Mouse (Mus musculus) heart, embryonic 10.5 days (tissue): ENCODE measurements around the gene Praf2. TPM values are rescaled to one million over a fixed set of nuclear protein-coding genes. Genes with fewer than 3 reads are reported as not detected.

Source experiments
- DNase-seq: peaks from one replicate; pipeline ENCODE4 v3.0.0-alpha.2; 2017; ENCODE audit warnings: low spot score
- H3K27ac ChIP-seq: fragments of 300-500 bp; sonication (generic); 2 replicates; pipeline ENCODE4 v1.5.1; 2016; ENCODE audit warnings: mild to moderate bottlenecking
- H3K27me3 ChIP-seq: fragments of 300-500 bp; sonication (generic); 2 replicates; pipeline ENCODE4 v1.6.1; 2016; ENCODE audit warnings: mild to moderate bottlenecking; ENCODE audit not compliant: poor library complexity, insufficient read depth, severe bottlenecking
- H3K36me3 ChIP-seq: fragments of 300-500 bp; sonication (generic); 2 replicates; pipeline ENCODE4 v1.6.1; 2016; ENCODE audit warnings: mild to moderate bottlenecking, moderate library complexity
- H3K4me1 ChIP-seq: fragments of 300-500 bp; sonication (generic); 2 replicates; pipeline ENCODE4 v1.6.1; 2016; ENCODE audit warnings: mild to moderate bottlenecking
- H3K4me3 ChIP-seq: fragments of 300-500 bp; sonication (generic); 2 replicates; pipeline ENCODE4 v1.5.1; 2016; ENCODE audit warnings: mild to moderate bottlenecking, moderate library complexity
- H3K9me3 ChIP-seq: fragments of 300-500 bp; sonication (generic); 2 replicates; pipeline ENCODE4 v1.6.1; 2016; ENCODE audit warnings: mild to moderate bottlenecking, moderate library complexity
- WGBS: fragments of 180-500 bp; shearing (Covaris S2); methylation state at CpG from one replicate; pipeline ENCODE4 v1.1.7; 2016; 5-methylcytosine and 5-hydroxymethylcytosine counted together
- polyA plus RNA-seq: library from polyadenylated mRNA; unstranded; fragments of >200 nt; fragmentation: Nextera tagmentation; extraction: Ambion mirVana; gene quantifications from 2 replicates; pipeline ENCODE4 v1.2.1, GENCODE M21; 2016

Gene Praf2
- polyA plus RNA-seq, 1 experiment from 2014 or later, result 61.2 TPM

DNA sequence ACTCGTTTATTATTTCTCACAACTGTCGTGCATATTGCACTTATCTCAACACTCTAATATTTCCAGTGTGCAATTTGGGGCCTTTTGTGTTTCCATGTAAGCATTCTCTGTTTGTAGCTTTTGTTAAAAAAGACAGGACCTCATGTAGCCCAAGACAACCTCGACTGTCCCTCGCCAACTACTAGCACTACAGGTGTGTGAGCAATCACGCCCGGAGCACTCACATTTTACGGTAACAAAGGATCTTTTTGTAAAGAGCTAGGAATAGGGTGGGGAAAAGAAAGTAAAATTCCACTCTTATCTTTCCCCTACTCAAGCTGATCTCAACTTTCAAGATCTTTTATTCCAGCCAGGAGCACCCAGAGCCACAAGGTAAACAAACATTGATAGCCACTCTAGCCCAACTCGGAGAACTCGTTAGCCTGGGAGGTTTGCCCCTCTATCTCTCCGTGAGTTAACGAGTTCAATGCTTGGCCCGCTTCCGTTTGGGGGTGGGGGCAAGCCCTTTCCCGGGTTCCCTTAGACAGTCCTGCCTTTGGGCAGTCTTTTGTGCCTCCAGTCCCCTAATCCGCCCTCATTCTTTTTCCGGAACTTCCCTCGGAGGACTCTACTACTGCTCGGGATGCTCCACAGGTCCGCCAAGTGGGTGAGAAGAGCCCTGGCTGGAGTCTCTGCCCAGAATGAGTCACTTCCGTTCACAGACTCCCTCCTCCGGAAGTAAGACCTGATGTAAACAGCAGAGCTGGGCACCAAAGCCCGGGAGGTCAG is 6.5 kb upstream of the Praf2 start, which contains the start of gene Gm45208:
TSS of gene Gm45208 (plus strand) at position 732 of the 768 bp plus-strand sequence.
- DNase-seq, result peak; percentile 89
- no peaks in the 10 kb centered on the region for H3K9me3 ChIP-seq
- H3K36me3 ChIP-seq, result peaks cover 23% of the 10 kb centered on the region
- H3K4me3 ChIP-seq, result peak within 1 kb of the TSS; percentile 70
- 20% methylated on average over 22 of the region's 22 CpGs for WGBS
- H3K27ac ChIP-seq, result peak within 1 kb of the TSS; percentile 93
- peaks cover 3% of the 10 kb centered on the region; the same call in 1 of the 2 replicates for H3K4me1 ChIP-seq
- H3K27me3 ChIP-seq, result no peaks in the 10 kb centered on the region

DNA sequence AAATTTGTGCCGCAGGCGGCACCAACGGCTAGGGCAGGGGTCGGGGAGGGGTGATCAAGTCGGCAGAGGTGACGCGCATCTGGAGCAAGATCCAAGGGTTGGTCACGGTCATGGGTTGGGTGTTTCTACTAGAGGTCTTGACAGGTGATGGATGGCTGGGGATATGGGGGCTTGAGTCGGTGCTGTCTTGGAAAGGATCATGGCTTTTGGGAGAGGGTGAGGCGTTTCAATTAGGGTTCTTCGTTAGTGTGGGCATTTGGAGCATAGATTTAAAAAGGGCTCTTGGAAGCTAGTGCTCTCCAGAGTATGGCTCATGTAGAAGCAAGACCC is 6.0 kb upstream of the Praf2 start:
- DNase-seq, result no peak
- Histone ChIP-seq H3K4me3 (peak overlapping the region; percentile 70), H3K4me1 (peaks cover 3% of the 10 kb centered on the region; the same call in 1 of the 2 replicates), H3K9me3 (no peaks in the 10 kb centered on the region), H3K36me3 (peaks cover 29% of the 10 kb centered on the region), H3K27me3 (no peaks in the 10 kb centered on the region), H3K27ac (peak overlapping the region; percentile 93)
- whole genome bisulfite sequencing, result 18% methylated on average over 11 of the region's 11 CpGs

GRCm38 (mm10) chrX:7722691-7723090 is 5.5 kb upstream of the Praf2 start:
- DNase-seq, result no peak
- 0 out of 2 replicates have a peak overlapping the region, but pooled peaks have one; percentile 93 for H3K27ac ChIP-seq
- WGBS, result 22% methylated on average over 4 of the region's 4 CpGs
- no peaks in the 10 kb centered on the region for H3K27me3 ChIP-seq
- H3K36me3 ChIP-seq, result peaks cover 29% of the 10 kb centered on the region
- peak overlapping the region; percentile 70 for H3K4me3 ChIP-seq
- H3K9me3 ChIP-seq, result no peaks in the 10 kb centered on the region
- peaks cover 3% of the 10 kb centered on the region; the same call in 1 of the 2 replicates for H3K4me1 ChIP-seq

DNA sequence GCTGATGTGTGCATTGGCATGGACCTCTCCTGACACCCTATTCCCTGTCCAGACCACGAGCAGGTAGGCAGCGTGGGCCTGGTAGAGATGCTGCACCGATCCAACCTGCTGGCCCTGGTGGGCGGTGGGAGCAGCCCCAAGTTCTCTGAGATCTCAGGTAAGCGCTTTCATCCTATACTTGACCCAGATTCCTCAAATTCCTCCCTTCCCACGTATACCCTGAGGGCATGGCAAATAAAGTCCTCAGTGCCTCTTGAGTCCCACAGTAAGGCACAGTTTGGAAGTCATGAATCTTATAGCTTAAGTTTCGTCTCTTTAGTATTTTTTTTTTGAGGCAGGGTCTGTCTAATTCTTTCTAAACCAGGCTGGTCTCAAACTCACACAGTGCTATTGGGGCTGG is 4.1 kb upstream of the Praf2 start:
- Histone ChIP-seq H3K27me3 (no peaks in the 10 kb centered on the region), H3K36me3 (peaks cover 29% of the 10 kb centered on the region), H3K4me3 (no peak overlapping the region), H3K27ac (no peak overlapping the region), H3K4me1 (peaks cover 6% of the 10 kb centered on the region; the same call in 1 of the 2 replicates), H3K9me3 (no peaks in the 10 kb centered on the region)
- no peak for DNase-seq
- 79% methylated on average over 7 of the region's 7 CpGs for WGBS

GRCm38 (mm10) chrX:7725841-7726240 is 2.4 kb upstream of the Praf2 start:
- WGBS, result 84% methylated on average over 12 of the region's 12 CpGs

GRCm38 (mm10) chrX:7727176-7727575 is 1.1 kb upstream of the Praf2 start:
- no peak for DNase-seq
- peaks cover 29% of the 10 kb centered on the region for H3K36me3 ChIP-seq
- 84% methylated on average over 13 of the region's 13 CpGs for WGBS
- H3K27me3 ChIP-seq, result no peaks in the 10 kb centered on the region
- no peaks in the 10 kb centered on the region for H3K9me3 ChIP-seq
- H3K27ac ChIP-seq, result no peak overlapping the region
- H3K4me3 ChIP-seq, result no peak overlapping the region
- peaks cover 7% of the 10 kb centered on the region; the same call in 1 of the 2 replicates for H3K4me1 ChIP-seq

More at GRCm38 (mm10) chrX:7725841-7726240, 2.4 kb upstream of the Praf2 start:
- peaks cover 7% of the 10 kb centered on the region; the same call in 1 of the 2 replicates for H3K4me1 ChIP-seq
- no peaks in the 10 kb centered on the region for H3K9me3 ChIP-seq
- no peak overlapping the region for H3K4me3 ChIP-seq
- H3K27ac ChIP-seq, result no peak overlapping the region
- peaks cover 29% of the 10 kb centered on the region for H3K36me3 ChIP-seq
- no peak for DNase-seq
- no peaks in the 10 kb centered on the region for H3K27me3 ChIP-seq

DNA sequence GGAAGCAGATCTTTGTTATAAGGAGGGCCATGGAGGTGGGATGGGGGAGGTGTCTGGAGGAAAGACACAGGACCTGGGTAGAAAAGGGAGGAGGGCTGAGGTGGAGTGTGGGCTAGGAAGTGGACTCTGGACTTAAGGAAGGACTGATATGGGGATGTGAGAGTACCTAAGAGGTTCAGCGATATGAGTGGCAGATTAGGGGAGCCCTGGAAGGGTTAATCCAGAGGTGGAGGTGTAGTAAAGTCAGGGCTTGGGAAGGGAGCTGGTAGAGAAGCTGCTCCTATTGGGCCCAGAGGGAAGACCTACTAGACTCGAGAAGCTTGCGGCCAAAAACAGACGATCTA is 655 bp downstream of the Praf2 start:
- H3K36me3 ChIP-seq, result peaks cover 28% of the 10 kb centered on the region
- no peak for DNase-seq
- H3K9me3 ChIP-seq, result no peaks in the 10 kb centered on the region
- H3K27ac ChIP-seq, result peak overlapping the region; percentile 77
- 0 out of 2 replicates have a peak, but pooled peaks cover 5% of the 10 kb centered on the region for H3K4me1 ChIP-seq
- H3K27me3 ChIP-seq, result no peaks in the 10 kb centered on the region
- H3K4me3 ChIP-seq, result peak overlapping the region; percentile 59
- 31% methylated on average over 4 of the region's 4 CpGs for WGBS

DNA sequence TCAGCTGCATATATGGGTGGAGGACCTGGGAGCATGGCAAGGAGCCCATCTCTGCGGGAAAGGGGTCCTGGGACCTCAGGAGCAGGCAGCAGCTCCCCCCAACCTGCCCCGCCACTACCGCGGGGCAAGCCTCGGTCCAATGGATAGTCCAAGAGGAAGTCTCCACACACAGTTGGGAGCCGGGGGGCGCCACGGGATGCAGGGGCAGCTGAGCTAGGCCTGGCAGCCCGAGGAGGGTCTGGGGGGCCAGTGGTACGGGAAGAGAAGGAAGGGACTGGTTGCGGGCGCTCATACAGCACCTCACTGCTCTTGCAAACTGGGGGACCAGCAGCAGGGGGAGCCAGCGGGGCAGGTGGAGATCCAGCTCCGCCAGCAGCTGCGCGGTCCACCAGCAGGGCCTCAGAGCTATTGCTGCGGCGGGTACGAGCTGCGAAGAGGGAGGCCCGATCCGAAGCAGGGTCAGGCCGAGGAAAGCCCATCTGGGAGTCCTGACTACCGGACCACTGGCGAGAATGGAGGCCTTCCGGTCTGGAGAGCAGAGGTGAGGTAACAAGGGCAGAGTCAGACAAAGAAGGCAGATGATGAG is 5.4 kb downstream of the Praf2 start:
- Histone ChIP-seq H3K27ac (0 out of 2 replicates have a peak overlapping the region, but pooled peaks have one; percentile 29), H3K36me3 (peaks cover 5% of the 10 kb centered on the region), H3K9me3 (no peaks in the 10 kb centered on the region), H3K27me3 (no peaks in the 10 kb centered on the region), H3K4me3 (peak overlapping the region; percentile 27; the same call in 1 of the 2 replicates), H3K4me1 (0 out of 2 replicates have a peak, but pooled peaks cover 5% of the 10 kb centered on the region)
- DNase-seq, result no peak
- WGBS, result 26% methylated on average over 26 of the region's 26 CpGs

DNA sequence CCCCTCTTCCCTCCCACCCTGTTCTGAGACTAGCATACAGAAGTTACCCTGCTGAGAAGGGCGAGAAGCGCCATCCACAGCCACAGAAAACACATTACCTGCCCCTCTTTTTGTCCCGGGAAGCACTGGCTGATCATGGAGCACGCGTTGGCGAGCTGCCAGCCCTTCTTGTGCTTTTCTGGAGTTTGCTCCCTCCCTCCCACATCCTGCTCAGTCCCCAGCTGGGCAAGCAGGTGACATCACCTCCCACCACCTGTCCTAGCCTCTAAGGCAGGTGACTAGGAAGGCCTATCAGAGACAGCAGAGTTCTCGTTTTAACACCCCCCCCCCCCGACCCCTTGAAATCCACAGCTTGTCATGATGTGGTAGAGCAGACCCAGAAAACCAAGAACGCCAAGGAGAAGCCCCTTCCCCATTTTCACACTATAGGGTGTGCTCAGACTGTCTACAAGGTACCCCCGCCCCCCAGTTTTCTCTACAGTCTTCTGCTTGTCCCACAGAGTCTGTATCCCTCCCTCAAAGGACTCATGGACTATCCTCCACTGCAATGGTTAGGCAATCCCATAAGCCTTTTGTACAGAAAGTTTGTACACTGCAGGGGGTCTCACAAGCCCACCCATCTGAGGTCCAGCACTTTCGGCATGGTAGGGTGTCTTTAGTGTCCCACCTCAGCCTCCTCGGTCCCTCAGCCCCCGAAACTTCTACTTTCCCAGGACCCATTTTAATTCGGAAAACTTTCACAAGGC is 11.3 kb downstream of the Praf2 start:
- H3K4me3 ChIP-seq, result no peak overlapping the region
- no peak for DNase-seq
- no peaks in the 10 kb centered on the region for H3K27me3 ChIP-seq
- H3K36me3 ChIP-seq, result peaks cover 5% of the 10 kb centered on the region
- no peaks in the 10 kb centered on the region for H3K9me3 ChIP-seq
- H3K27ac ChIP-seq, result no peak overlapping the region
- WGBS, result 66% methylated on average over 14 of the region's 14 CpGs
- H3K4me1 ChIP-seq, result peaks cover 5% of the 10 kb centered on the region; the same call in 1 of the 2 replicates

DNA sequence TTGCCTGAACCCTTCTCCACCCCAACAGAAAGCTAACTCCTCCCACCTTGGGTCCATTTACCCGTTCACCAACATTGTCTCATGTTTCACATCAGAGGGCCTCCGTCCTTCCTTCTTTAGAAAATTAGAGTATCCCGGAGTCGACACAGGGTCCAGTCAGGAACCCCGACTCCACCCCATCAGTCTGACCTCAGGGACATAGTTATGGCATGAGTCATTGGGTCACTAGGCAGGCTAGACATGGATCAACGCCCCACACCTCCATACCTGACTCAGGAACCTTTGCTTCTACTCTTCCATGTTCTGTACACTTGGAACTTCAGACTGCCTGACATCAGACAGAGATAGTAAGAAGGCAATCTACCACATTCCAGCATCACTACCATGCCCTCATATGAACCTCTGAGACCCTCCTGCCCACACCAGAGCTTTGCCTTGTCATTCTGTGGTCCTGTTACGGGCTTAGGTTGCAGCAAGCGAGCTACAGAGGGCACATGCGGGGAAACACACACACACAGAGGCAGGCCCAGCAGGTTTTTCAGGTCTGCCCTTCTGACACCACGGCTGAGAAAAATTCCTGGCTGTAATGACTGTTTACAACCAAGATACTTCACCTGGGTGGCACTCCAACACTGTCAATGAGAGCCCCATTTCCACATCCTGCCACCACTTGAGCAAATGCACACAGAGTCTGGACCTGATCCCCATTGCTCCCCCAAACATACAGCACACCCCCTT is 12.0 kb downstream of the Praf2 start:
- Histone ChIP-seq H3K27me3 (no peaks in the 10 kb centered on the region), H3K9me3 (no peaks in the 10 kb centered on the region), H3K27ac (no peak overlapping the region), H3K4me3 (no peak overlapping the region), H3K4me1 (peaks cover 5% of the 10 kb centered on the region; the same call in 1 of the 2 replicates), H3K36me3 (peaks cover 5% of the 10 kb centered on the region)
- WGBS, result 50% methylated on average over 10 of the region's 10 CpGs
- DNase-seq, result no peak

- 60% methylated on average over 5 of the region's 5 CpGs for WGBS
- peaks cover 5% of the 10 kb centered on the region for H3K36me3 ChIP-seq
- no peaks in the 10 kb centered on the region for H3K9me3 ChIP-seq
- DNase-seq, result no peak
- H3K4me3 ChIP-seq, result no peak overlapping the region
- no peak overlapping the region for H3K27ac ChIP-seq
- peaks cover 5% of the 10 kb centered on the region; the same call in 1 of the 2 replicates for H3K4me1 ChIP-seq
- H3K27me3 ChIP-seq, result no peaks in the 10 kb centered on the region
These were observed 12.9 kb downstream of the Praf2 start for GRCm38 (mm10) chrX:7741103-7741502.

DNA sequence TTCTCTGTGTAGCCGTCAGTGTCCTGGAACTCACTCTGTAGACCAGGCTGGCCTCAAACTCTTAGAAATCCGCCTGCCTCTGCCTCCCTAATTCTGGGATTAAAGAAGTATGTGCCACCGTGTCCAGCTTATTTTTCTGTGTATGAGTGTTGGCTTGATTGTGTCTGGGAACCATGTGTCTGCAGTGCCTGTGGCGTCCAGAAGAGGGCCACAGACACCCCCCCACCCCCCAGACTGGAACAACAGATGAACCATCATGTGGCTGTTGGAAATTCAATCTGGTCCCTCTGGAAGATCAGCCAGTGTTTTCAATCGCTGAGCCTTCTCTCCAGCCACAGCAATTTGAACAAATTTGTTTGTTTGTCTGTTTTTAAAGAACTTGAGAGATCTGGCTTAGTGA is 15.2 kb downstream of the Praf2 start:
- no peaks in the 10 kb centered on the region for H3K36me3 ChIP-seq
- no peak overlapping the region for H3K27ac ChIP-seq
- H3K27me3 ChIP-seq, result no peaks in the 10 kb centered on the region
- no peaks in the 10 kb centered on the region for H3K9me3 ChIP-seq
- peaks cover 5% of the 10 kb centered on the region; the same call in 1 of the 2 replicates for H3K4me1 ChIP-seq
- WGBS, result 48% methylated on average over 5 of the region's 5 CpGs
- H3K4me3 ChIP-seq, result no peak overlapping the region
- DNase-seq, result no peak
